Mouse (Mus musculus) spleen, postnatal 4 days (tissue): ENCODE data around the gene Eif5a.
A peak's percentile ranks its signal among the peaks of the same experiment; 100 is the strongest.

ENCODE experiments used
- DNase-seq, 2 experiments: peaks; one replicate each; pipeline ENCODE4 v3.0.0; 2022; ENCODE audit warnings: low spot score in 2 of 2

The Eif5a gene

DNA sequence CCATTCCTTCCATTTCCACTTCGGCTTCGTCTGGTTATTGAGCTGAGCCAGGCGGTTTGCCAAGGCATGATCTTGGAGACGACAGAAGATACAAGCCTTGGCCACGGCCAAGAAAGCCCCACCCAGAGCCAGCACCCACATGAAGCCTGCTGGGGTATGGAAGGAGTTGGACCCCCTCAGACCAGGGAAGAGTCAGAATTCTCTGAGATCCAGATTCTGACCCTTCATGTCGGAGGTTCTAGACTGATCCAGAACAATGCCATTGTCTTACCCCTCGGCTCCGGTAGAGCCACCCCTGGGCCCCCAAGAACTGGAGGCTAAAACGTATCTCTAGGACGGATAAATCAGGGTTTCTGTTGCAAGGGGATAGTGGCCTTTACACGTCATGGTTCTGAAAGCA is 43.9 kb downstream of the Eif5a start, which contains the start of gene Tmem95:
TSS of gene Tmem95 (minus strand) at position 141 of the 400 bp plus-strand sequence.
- no peak for DNase-seq

DNA sequence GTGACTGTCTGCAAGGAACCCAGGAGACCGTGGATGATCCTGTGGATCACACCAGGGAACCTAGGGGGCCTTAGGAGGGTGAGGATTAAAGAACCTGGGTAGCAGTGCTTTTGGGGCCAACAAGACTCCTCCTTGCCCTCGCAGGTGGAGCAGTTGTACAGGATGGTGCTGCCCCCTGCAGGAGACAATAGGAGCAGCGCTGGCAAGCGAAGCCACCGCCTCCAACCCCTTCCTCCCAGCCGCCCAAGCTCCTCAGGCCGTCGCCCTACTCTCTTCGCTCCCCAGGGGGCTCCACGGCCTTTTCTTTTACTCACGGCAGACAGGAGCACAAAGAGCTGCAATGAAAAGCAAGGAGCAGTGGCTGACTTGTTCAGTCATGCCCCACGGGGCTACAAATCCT is 44.9 kb downstream of the Eif5a start:
- peak; percentile 90 to 97 for DNase-seq

GRCm38 (mm10) chr11:69876186-69876585 is 45.6 kb downstream of the Eif5a start:
- DNase-seq, result no peak

- DNase-seq, result no peak
These were observed 49.3 kb downstream of the Eif5a start for GRCm38 (mm10) chr11:69872451-69872850.

- DNase-seq, result no peak
These were observed 49.9 kb downstream of the Eif5a start for GRCm38 (mm10) chr11:69871822-69872221.

- no peak for DNase-seq
These were observed 51.3 kb downstream of the Eif5a start for GRCm38 (mm10) chr11:69870289-69871069.

DNA sequence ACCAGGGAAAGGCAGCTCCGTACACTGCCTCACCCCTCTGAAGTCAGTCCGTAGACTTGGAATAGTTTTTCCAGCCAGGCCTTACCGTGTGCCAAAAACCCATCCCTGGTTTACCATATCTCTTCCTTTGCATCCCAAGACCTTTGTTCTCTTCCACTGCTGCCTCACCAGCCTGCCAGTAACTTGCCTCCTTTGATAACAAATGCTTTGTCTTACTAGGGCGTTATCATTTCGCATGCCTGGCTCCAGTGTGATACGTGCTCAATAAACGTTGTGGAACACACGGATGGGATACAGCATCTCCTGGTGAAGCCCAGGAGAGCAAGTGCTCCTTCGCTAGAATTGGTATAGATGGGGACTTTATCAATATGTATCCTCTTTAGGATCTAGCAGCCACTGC is 54.4 kb downstream of the Eif5a start:
- no peak for DNase-seq
